Mouse (Mus musculus) kidney, adult 2 months (tissue): ENCODE results near the gene Dct.

Experiments
- CTCF ChIP-seq: fragments of 200-500 bp; conservative IDR thresholded peaks from 2 replicates; pipeline ENCODE4 v1.5.1; 2011; ENCODE audit warnings: low read depth, mild to moderate bottlenecking, control low read depth, low read length, moderate library complexity, mixed read lengths; ENCODE audit not compliant: insufficient read depth, insufficient read length
- POLR2A ChIP-seq: fragments of 200-500 bp; IDR thresholded peaks from one replicate; pipeline ENCODE4 v1.6.1; 2011; ENCODE audit warnings: low read depth, low read length, control low read depth

- TF ChIP-seq POLR2A (no peak), CTCF (no peak)
Measured at GRCm38 (mm10) chr14:118021867-118022543, 30.0 kb downstream of the Dct start.
